Mouse (Mus musculus) liver, postnatal 0 days (tissue): Measurements from ENCODE around the gene Cpne8. TPM values are rescaled to one million over a fixed set of nuclear protein-coding genes. Genes with fewer than 3 reads are reported as not detected.
"Not testable (repeated sequence)": the region's sequence is repeated elsewhere in the genome, so short reads cannot be mapped to it uniquely, and the experiment has no call there.

Source experiments
- ATAC-seq: fragments of 200-750 bp; cut with Nextera tagmentation; 2 replicates; pipeline ENCODE4 v1.8.0; 2017; ENCODE audit warnings: mild to moderate bottlenecking, moderate library complexity
- DNase-seq: peaks from one replicate; pipeline ENCODE4 v3.0.0-alpha.2; 2016
- H3K27ac ChIP-seq: fragments of 300-500 bp; sonication (generic); 2 replicates; pipeline ENCODE4 v1.5.1; 2014; ENCODE audit warnings: antibody characterized with exemption, moderate library complexity, mild to moderate bottlenecking, low read depth
- H3K27me3 ChIP-seq: fragments of 300-500 bp; sonication (generic); 2 replicates; pipeline ENCODE4 v1.6.1; 2014; ENCODE audit warnings: low read length, control low read depth, mixed read lengths; ENCODE audit not compliant: insufficient read depth
- H3K36me3 ChIP-seq: fragments of 300-500 bp; sonication (generic); replicated peaks from 2 replicates; pipeline ENCODE4 v1.6.1; 2014; ENCODE audit warnings: mild to moderate bottlenecking, control low read depth, low read length, moderate library complexity, mixed read lengths; ENCODE audit not compliant: insufficient read depth
- H3K4me1 ChIP-seq: fragments of 300-500 bp; sonication (generic); 2 replicates; pipeline ENCODE4 v1.6.1; 2014; ENCODE audit warnings: antibody characterized with exemption, mild to moderate bottlenecking, control low read depth; ENCODE audit not compliant: insufficient read depth
- H3K4me2 ChIP-seq: fragments of 300-500 bp; sonication (generic); 2 replicates; pipeline ENCODE4 v1.6.1; 2014; ENCODE audit warnings: low read depth, mild to moderate bottlenecking, low read length, moderate library complexity, mixed read lengths
- H3K4me3 ChIP-seq: fragments of 300-500 bp; sonication (generic); 2 replicates; pipeline ENCODE4 v1.5.1; 2014; ENCODE audit warnings: low read depth, low read length
- H3K9ac ChIP-seq: fragments of 300-500 bp; sonication (generic); replicated peaks from 2 replicates; pipeline ENCODE4 v1.6.1; 2014; ENCODE audit warnings: mild to moderate bottlenecking, moderate library complexity
- H3K9me3 ChIP-seq: fragments of 300-500 bp; sonication (generic); 2 replicates; pipeline ENCODE4 v1.6.1; 2016; ENCODE audit warnings: mild to moderate bottlenecking, control low read depth, low read length, mixed read lengths
- CTCF ChIP-seq: sonication (generic); IDR thresholded peaks from 2 replicates; pipeline ENCODE4 v1.5.1; 2016; ENCODE audit warnings: antibody characterized with exemption, low read depth
- EP300 ChIP-seq: IDR thresholded peaks from 2 replicates; pipeline ENCODE4 v1.6.1; 2016; ENCODE audit warnings: antibody characterized with exemption, low read depth, mild to moderate bottlenecking
- WGBS: fragments of 180-500 bp; shearing (Covaris S2); extraction: QIAGEN DNeasy Blood & Tissue Kit; methylation state at CpG from one replicate; pipeline ENCODE4 v1.1.7; 2014; ENCODE audit not compliant: insufficient replicate concordance; 5-methylcytosine and 5-hydroxymethylcytosine counted together
- polyA plus RNA-seq: library from polyadenylated mRNA; unstranded; fragments of >200 nt; fragmentation: Nextera tagmentation; extraction: Ambion mirVana; gene quantifications from 2 replicates; pipeline ENCODE4 v1.2.1, GENCODE M21; 2015

Gene Cpne8
- polyA plus RNA-seq, 1 experiment from 2014 or later: 2.5 TPM

DNA sequence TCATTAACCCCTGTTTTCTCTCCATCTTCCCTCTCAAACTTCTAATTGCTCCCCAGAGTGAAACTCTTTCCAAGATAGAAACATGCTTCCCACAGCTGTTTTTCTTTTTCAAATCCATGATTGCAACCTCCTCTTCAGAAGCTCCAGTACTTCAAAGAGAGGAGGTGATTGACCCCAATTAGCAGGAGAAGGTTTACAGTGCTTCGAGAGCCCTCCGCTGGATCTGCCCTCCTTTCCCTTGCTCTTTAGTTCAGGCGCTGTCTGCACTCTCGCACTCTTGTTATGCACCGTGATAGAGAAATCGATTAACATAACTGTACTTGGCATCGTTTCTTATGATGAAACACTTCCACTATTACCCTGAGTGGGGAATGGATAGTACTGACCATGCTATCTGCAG, 143.5 kb downstream of the Cpne8 start:
- Histone ChIP-seq H3K9me3 (no peaks in the 10 kb centered on the region), H3K9ac (no peak overlapping the region), H3K4me3 (no peak overlapping the region), H3K4me1 (no peaks in the 10 kb centered on the region), H3K36me3 (no peaks in the 10 kb centered on the region), H3K27me3 (no peaks in the 10 kb centered on the region), H3K4me2 (no peak overlapping the region), H3K27ac (no peak overlapping the region)
- no peak for TF ChIP-seq CTCF
- TF ChIP-seq EP300: no peak
- ATAC-seq (no peak), DNase-seq (no peak)
- WGBS: 62% methylated on average over 7 of the region's 7 CpGs

GRCm38 (mm10) chr15:90512769-90513168, 166.5 kb downstream of the Cpne8 start:
- 83% methylated on average over 4 of the region's 4 CpGs for WGBS

GRCm38 (mm10) chr15:90497080-90497479, 182.2 kb downstream of the Cpne8 start:
- H3K4me1 ChIP-seq: no peaks in the 10 kb centered on the region
- ATAC-seq (no peak), DNase-seq (no peak)
- TF ChIP-seq CTCF: no peak
- no peak for TF ChIP-seq EP300
- WGBS: 87% methylated on average over 3 of the region's 3 CpGs
- no peak overlapping the region for H3K9ac ChIP-seq
- H3K9me3 ChIP-seq: no peaks in the 10 kb centered on the region
- no peaks in the 10 kb centered on the region for H3K27me3 ChIP-seq
- no peak overlapping the region for H3K4me3 ChIP-seq
- H3K27ac ChIP-seq: no peak overlapping the region
- no peak overlapping the region for H3K4me2 ChIP-seq
- H3K36me3 ChIP-seq: no peaks in the 10 kb centered on the region

More at GRCm38 (mm10) chr15:90512769-90513168, 166.5 kb downstream of the Cpne8 start:
- TF ChIP-seq CTCF (no peak), EP300 (no peak)
- Histone ChIP-seq H3K4me1 (no peaks in the 10 kb centered on the region), H3K4me2 (no peak overlapping the region), H3K27me3 (no peaks in the 10 kb centered on the region), H3K4me3 (no peak overlapping the region), H3K36me3 (no peaks in the 10 kb centered on the region), H3K27ac (no peak overlapping the region), H3K9ac (no peak overlapping the region), H3K9me3 (no peaks in the 10 kb centered on the region)
- DNase-seq (no peak), ATAC-seq (no peak)

DNA sequence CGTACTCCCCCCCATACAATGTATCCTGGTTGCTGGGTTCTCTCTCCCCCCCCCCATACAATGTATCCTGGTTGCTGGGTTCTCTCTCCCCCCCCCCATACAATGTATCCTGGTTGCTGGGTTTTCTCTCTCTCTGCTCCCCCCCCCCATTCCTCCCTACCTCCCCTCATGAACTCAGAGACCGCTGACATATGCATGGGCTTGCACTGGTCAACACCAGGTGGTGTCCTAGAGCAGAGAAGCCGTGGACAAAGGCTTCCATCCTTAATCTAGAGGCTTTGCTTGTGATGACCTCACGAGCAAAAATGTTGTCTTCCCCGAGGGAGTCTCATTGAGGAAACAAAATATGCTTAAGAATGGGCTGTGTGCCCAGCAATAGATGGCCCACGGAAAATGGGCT, 187.7 kb downstream of the Cpne8 start:
- no peak for TF ChIP-seq EP300
- TF ChIP-seq CTCF: no peak
- ATAC-seq: no peak
- no peak for DNase-seq
- Histone ChIP-seq H3K9me3 (no peaks in the 10 kb centered on the region), H3K9ac (no peak overlapping the region), H3K27ac (no peak overlapping the region), H3K4me3 (no peak overlapping the region), H3K4me1 (no peaks in the 10 kb centered on the region), H3K27me3 (no peaks in the 10 kb centered on the region), H3K4me2 (no peak overlapping the region), H3K36me3 (no peaks in the 10 kb centered on the region)
- 66% methylated on average over 6 of the region's 6 CpGs for WGBS

- 80% methylated on average over 7 of the region's 7 CpGs for whole genome bisulfite sequencing
- ATAC-seq: no peak
Observed at GRCm38 (mm10) chr15:90490186-90490585, 189.0 kb downstream of the Cpne8 start.

DNA sequence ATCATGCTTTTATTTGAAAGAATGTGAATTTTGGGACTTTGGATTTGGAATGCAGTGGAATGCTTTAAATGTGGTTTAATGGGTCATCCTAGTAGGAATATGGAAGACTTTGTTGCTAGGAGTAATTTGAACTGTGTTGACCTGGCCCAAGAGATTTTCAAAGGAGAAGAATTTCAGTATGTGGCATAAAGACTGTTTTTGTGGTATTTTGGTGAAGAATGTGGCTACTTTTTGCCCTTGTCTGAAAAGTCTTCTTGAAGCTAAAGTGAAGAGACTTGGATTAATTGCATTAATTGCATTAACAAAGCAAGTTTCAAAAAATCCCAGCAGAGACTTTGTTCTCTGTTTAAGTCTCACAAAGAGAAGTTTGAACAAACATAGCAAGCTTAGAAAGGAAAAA, 208.7 kb downstream of the Cpne8 start:
- not testable (repeated sequence) for DNase-seq, ATAC-seq

More at GRCm38 (mm10) chr15:90490186-90490585, 189.0 kb downstream of the Cpne8 start:
- Histone ChIP-seq H3K4me3 (no peak overlapping the region), H3K27me3 (no peaks in the 10 kb centered on the region), H3K36me3 (no peaks in the 10 kb centered on the region), H3K9me3 (no peaks in the 10 kb centered on the region), H3K4me2 (no peak overlapping the region), H3K4me1 (no peaks in the 10 kb centered on the region), H3K9ac (no peak overlapping the region), H3K27ac (no peak overlapping the region)
- TF ChIP-seq CTCF (no peak), EP300 (no peak)
- DNase-seq: no peak

DNA sequence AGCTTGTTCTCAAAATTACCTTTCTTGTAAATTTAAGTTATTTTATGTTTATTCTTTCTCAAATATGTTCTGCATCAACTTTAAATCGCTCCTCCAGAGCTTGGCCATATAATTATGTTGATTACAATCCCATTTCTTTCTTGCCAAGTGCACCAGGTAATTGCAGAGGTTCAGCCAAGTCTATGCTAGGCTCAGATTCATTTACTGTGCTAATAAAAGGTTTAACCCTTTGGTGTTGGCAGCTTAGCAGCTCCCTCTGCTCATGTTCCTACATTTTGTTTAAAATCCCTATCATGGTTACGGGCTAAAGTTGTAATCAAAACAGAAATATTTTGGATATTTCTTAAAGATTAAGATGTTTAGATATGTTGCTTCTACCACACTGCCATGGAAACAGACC, 216.0 kb downstream of the Cpne8 start:
- WGBS: 67% methylated on average over 2 of the region's 2 CpGs
- TF ChIP-seq CTCF: no peak
- TF ChIP-seq EP300: no peak

More for the DNA sequence above, 208.7 kb downstream of the Cpne8 start:
- H3K27ac ChIP-seq, H3K4me2 ChIP-seq, H3K4me1 ChIP-seq, H3K36me3 ChIP-seq, H3K9ac ChIP-seq, H3K27me3 ChIP-seq, H3K9me3 ChIP-seq, H3K4me3 ChIP-seq: not testable (repeated sequence)

More for the DNA sequence above, 216.0 kb downstream of the Cpne8 start:
- ATAC-seq (no peak), DNase-seq (no peak)
- Histone ChIP-seq H3K4me2 (no peak overlapping the region), H3K27ac (no peak overlapping the region), H3K4me1 (no peaks in the 10 kb centered on the region), H3K27me3 (no peaks in the 10 kb centered on the region), H3K9ac (no peak overlapping the region), H3K9me3 (peaks cover 5% of the 10 kb centered on the region), H3K36me3 (no peaks in the 10 kb centered on the region), H3K4me3 (no peak overlapping the region)
